Mouse (Mus musculus): Measurements from ENCODE around the gene Bmp6.

- TF ChIP-seq POLR2A (IDR thresholded peaks at IDR 0.05; ENCODE audit: control insufficient read depth, low read depth, low read length): no peak
- TF ChIP-seq CTCF (IDR thresholded peaks at IDR 0.05; ENCODE audit: control insufficient read depth, insufficient read depth, insufficient replicate concordance, low read depth, low read length): no peak
These were observed 156.4 kb downstream of the Bmp6 start for GRCm38 (mm10) chr13:38501314-38501713.

Measured in testis, adult 2 months (tissue).